Mouse (Mus musculus) olfactory bulb, adult 2 months (tissue): ENCODE results near the gene Tmem38a.

ENCODE experiments used
- CTCF ChIP-seq: fragments of 200-500 bp; IDR thresholded peaks from 2 replicates; pipeline ENCODE4 v1.5.1; 2012; ENCODE audit warnings: low read depth, mild to moderate bottlenecking, low read length, moderate library complexity; ENCODE audit not compliant: insufficient read depth
- POLR2A ChIP-seq: fragments of 200-500 bp; IDR thresholded peaks from 2 replicates; pipeline ENCODE4 v1.6.1; 2012; ENCODE audit warnings: mild to moderate bottlenecking, low read depth, low read length, moderate library complexity; ENCODE audit not compliant: insufficient read depth

- TF ChIP-seq CTCF: no peak
- no peak for TF ChIP-seq POLR2A
Measured at GRCm38 (mm10) chr8:72555770-72556169, 16.1 kb upstream of the Tmem38a start.
